Mouse (Mus musculus) cerebellum, postnatal 36 days (tissue): ENCODE data around the gene Slc2a9.
A peak's percentile ranks its signal among the peaks of the same experiment; 100 is the strongest.

Source experiments
- DNase-seq, 2 experiments: peaks; one replicate each; pipeline ENCODE4 v3.0.0; 2021 to 2022; ENCODE audit warnings: mixed read lengths in 2 of 2

Gene Slc2a9

DNA sequence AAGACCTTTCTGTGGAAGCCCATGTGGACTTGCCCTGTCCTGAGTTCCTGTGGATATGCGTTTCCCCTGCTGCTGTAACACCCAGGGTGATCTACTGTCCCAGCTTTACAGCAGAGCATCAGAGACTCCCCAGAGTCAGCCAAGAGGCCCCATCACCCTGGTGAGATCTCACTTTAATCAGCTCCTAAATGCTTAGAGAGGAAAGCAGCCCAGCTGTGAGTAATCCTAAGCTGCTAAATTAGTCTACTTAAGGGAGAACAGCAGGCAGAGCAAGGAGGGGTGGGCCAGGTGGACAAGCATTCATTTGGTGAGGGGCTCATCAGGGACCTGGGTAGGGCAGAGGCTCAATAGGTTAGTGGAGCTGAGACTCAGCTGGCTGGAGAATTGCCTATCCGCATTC is 137.4 kb downstream of the Slc2a9 start:
- no peak for DNase-seq

DNA sequence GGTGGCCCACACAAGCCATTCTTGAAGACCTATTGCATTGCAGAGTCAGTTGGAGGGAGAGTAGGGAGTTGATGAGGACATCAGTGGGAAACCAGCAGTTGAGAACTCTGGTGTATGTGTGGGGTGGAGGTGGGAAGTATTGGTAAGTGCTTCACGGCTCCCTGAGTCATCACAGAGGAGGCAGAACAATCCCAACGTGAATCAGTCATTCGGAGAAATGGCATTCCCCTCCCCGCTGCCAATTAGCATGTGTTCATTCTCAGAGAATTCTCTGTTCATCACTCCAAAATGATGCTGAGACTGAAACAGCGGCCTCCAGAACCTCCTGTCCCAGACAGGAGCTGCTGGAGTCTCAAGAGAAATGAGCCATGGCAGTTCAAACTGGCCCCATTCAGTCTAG is 138.5 kb downstream of the Slc2a9 start:
- DNase-seq: no peak

DNA sequence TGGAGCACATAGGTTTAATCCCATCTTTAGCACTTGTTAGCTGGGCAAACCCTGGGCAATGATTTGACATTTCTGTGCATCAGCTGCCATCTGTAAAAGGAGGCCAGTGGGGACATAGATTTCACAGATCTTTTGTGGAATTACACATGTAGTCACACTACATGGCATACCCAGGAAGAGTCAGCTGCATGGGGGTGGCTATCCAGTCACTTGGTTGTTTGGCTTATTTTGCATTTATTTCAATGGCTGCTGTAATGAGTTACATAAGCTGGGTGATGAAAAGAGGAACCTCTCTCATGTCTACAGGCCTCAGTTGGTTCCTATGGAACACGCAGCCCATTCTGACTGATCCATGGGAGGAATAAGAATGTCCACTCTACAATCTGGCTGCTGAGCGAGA is 143.2 kb downstream of the Slc2a9 start:
- DNase-seq: no peak

DNA sequence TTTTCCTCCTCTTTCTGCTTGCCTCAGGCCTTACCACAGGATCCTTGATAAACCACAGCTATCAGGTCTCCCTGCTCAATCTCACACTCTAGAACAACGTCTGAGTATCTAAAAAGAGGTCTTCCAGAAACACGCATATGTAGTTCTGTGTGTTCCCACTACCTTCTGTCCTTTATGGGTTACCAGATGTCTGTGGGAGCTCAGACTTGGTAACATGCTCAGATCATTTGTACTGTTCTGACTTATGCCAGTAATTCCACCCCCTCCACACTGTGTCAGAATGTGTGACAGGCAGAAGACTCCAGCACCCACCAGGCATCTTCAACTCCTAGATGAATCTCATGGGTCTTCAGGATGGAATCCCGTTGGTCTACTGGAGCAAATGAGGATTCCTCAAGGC is 146.0 kb downstream of the Slc2a9 start:
- no peak for DNase-seq

DNA sequence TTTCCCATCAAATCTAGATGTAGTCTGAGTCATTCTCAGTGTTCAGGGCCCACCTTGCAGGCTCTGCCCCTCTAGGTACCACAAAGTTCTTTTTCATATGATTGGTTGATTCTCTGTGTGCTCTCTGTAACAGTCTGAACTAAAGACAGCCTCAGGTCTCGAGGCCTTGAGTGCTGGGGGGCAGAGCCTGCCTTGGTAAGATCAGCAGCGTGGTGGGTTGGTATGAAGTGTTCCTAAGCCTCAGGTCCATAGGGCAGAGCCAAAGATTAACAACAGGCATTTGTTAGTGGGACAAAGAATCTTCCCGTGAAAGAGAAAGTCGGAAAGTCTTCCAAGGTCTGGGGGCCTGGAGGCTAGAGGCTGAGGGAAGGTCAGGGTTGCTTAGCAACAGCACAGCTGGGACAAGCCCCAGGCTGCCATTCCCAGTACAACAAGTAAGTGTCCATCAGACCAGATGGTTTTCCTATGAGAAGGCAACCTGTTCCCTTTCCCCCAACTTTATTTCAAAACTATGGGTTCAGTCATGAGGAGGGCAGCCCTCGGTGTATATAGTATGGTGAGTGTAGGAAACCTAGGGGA is 152.5 kb downstream of the Slc2a9 start:
- no peak for DNase-seq

DNA sequence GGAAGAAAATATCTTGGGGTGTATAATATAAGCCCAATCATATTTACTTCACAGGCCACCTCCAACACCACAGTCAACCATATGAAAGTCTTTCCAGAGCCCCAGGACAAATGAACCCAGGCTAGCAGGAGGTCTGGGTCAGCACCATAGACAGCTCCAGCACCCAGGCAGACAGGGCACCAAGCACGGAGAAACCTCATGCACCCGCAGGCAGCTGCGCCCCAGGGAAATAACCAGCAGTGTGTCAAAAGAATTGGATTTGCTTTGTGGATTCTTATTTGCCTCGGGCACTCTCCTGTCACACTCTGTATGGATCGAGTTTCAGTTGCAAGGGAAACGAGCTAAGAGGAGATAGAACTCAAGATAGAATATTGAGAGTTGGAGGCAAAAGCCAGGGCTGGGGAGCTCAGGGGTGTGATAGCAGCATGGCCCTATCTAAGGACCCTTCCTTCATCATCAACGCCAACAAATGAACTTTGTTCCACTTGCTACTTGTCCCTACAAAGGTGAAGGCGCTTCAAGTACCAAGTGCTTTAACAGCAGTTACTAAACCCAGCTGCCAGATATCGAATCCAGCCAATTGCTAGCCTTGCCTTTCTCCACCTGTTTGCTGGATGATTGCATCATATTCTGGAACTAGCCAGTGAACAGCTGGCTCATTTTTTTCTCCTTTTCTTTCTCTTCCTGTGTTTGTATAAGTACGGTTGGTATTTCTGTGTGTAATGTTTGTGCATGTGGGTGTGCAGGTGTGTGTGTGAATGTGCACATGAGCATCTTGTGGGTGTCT is 156.1 kb downstream of the Slc2a9 start:
- DNase-seq: no peak

DNA sequence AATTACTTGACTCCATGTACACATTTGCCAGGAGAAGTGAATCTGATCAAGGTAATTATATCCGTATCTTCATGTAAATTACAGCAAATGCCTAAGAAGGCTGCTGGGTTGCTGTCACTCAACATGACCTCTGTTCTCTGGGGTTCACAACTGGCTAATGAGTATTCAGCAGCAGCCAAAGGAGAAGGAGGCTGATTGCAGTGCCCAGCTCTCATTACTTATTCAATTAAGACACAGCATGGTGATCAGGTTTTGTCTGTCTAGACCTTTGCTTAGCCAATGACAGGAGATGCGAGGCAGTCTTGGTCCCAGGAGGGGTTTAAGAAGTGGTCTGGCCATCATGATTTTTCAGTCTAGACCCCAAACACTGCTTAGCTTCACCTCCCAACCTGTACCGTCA is 159.8 kb downstream of the Slc2a9 start:
- DNase-seq: no peak

DNA sequence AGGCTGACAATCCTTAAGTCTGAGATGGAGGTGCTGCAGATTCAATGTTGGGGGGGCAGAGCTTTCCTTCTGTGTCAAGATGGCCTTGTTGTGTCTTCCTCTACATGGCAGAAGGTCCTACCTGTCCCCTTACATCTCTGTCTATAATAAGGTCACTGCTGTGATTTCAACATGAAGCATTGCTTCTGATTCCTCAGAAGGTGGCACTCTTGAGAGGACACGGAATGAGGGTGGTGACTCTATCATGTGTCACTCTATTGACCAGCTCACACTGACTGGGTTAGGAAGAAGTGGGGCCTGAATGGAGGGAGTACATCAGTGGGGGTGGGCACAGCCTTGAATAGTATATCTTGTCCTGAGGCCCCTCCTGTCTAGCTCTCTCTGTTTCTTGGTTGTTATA is 168.4 kb downstream of the Slc2a9 start:
- no peak for DNase-seq

DNA sequence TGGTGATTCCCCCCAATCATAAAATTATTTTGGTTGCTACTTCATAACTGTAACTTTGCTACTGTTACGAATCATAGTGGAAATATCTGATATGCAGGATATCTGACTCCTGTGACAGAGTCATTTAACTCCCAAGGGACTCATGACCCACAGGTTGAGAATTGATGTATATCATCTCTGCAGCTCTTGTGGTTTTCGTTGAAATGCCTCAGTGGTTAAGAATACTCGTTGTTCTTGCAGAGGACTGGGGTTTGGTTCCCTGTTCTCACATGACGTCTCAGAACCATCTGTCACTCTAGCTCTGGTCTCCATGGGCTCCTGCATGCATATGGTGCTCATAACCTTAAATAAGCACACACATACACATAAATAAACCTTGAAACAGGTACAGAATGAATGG is 169.6 kb downstream of the Slc2a9 start:
- DNase-seq: no peak

DNA sequence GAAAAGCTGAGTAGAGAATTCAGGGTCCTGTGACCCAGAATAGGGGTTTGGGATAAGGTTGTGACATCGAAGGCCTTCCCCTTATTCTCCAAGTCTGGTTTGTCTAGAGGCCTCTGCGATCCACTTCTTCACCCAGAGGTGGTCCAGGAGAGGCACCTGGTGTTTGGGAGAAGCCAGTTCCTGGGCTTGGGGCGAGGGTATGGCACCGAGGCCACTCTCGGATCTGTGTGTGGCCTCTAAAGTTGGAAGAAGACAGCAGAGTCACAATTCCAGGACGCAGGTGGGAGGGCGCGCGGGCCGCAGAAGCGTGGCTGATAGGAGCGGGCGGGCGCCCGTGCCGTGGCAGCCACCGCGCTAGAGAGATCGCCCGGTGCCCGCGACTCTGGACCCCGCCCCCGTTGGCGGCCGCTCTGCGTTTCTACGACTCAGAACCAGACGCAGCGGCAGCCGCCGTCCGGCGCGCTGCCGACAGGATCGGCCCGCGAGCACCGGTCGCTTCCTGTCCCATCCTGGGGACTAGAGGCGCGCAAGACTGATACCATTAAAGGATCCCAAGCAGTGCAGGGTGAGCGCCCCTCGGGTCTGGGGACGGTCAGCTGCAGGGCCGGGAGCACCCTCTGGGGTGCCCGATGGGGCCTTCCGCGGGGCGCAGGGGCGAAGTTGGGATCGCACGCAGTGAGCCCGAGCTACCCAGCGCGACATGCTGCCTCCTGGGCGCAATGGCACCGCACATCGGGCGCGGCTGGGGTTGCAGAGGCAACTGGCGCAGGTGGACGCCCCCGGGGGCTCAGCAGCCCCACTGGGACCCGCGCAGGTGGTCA is 183.8 kb downstream of the Slc2a9 start, which contains the start of gene Drd5:
Gene Drd5, plus strand, starts transcription at position 402 of the 821 bp plus-strand sequence.
- no peak for DNase-seq

DNA sequence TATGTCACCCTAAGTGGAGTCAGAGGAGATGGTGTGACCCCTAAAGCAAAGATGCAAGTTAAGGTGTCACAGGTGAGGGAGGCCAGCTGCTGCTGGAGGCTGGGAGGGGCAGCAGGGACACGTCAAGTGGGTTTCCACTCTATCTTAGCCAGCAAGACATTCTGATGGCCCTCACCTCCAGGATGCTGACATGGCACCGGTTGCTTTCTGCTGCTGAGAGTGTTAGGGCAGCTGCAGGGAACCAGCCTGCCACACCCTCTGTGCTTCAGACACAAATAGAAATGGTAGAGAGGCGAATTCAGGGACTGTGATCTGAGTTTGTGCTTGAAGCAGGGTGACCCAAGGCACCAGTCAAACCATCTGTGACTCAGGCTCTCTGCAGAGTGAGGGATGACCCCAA is 193.1 kb downstream of the Slc2a9 start:
- no peak for DNase-seq

DNA sequence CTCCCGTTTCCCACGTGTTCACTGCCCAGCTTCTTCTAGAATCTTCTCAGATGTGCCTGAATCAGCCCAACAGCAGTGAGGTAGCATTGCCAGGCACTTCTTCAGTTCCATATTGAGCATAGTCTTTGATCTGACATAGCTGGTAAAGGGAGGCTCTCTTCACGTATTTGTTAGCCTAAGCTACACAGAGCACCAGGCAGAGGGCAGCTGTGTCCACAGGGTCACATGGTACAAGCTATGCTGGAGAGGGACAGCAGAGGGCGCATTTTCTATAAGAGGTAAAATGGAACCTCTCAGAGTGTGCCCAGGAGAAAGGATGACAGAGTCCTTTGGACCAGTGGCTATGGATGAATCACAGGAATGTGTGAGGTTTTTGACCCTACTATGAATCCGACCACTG is 194.1 kb downstream of the Slc2a9 start:
- DNase-seq: peak; percentile 51 to 57

DNA sequence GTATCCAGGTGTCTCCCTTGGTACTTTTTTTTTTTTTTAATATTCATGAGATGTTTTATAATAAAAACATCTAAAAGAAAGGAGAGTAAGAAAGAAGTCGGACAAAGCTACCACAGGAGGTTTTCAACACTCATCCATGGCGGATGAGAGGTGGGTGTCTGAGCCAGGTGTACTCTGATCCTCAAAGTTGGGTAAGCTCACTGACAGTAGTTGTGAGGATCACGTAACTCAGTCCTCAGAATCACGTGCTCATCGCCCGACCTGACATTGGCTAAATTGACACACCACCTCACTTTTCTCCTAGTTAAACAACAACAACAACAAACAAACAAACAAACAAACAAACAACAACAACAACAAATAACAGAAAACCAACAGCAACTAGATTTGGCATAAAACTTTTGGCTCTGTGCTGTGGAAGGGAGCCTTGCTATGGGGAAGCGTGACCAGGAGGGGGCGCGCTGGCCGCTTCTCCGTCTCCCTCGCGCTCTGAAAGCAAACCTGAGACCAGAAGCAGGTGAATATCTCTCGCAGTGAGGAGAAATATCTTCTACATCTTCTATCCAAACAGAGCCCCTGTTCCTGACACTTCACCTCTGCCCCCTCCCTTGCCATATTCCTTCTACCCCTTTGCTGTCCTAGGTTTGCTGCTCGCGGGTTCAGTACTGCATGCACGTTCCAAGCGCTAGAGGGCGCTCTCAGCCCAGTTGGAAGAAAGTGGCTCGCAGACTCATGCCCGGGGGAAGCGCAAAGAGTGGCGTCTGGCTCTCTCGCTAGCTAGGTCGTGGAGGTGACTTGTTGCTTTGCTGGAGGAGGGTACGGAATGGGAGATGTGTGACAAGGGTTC is 195.5 kb downstream of the Slc2a9 start:
- peak; percentile 92 to 96 for DNase-seq

DNA sequence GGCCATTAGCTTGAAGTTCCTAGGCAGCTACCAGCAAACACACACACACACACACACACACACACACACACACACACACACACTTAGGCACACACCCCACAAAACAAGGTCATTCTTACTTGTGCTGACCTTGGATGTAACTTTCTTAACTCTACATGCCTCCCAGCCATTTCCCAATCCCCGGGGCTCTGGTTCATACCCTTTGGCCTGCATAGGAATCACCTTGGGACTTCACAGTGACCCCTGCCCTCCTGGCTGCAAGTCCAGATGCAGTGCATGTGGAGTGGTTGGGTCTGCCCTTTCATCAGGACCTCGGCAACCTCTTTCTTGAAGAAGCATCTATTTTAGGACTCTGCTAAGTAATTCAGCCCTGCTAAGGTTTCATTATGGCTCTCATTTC is 197.7 kb downstream of the Slc2a9 start:
- DNase-seq: no peak

DNA sequence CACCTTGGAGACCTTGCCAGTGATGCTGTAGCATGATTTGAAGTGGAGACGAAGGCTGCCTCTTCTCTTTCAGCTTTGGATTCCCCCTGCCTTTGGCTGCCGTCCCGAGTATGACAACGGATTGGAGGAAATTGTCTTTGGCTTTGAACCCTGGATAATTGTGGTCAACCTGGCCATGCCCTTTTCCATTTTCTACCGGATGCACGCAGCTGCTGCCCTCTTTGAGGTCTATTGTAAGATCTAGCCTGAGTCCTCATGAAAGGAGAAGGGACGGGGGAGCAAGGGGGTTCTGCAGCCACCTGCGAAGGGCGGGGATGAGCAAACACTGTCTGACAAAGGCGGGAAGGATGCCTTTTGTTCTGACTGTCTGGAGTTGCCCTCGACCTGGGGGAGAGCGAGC is 200.3 kb downstream of the Slc2a9 start:
- DNase-seq: no peak

DNA sequence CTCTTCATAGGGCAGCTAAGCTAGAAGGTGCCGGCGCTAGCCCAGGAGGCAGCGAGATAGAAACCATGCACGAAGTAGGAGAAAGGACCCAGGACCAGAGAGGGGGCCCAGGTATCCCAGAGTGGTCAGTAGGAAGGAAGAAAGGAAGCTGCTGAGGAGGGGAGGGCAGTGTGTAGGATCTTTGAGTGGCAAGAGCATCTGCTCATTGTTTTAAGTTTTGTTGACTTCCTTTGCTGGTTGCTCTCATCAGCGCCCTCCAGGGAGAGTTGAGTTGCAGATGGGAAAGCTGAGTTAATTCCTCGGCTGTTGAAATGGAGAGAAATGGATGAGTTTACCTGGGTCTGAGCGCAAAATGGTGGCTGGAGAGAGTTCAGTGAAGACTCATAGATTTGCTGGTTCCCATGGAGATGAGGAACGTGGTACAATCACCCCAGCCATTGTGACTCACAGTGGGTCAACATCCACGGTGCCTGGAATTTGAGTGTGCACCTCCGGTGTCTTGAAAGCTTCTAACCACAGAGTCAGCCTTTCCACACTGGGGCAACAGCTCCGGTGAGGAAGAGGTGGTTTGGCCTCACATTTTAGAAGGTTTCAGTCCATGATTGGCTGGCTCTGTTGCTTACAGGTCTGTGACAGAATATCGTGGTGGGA is 201.1 kb downstream of the Slc2a9 start:
- no peak for DNase-seq
